Mouse (Mus musculus) bone marrow, adult 2 months (tissue): ENCODE measurements around the gene Nova1.

Experiments used
- CTCF ChIP-seq: fragments of 200-500 bp; IDR thresholded peaks from 2 replicates; pipeline ENCODE4 v1.5.1; 2011; ENCODE audit warnings: low read length, control low read depth; ENCODE audit not compliant: control insufficient read depth, insufficient read depth
- POLR2A ChIP-seq: fragments of 200-500 bp; IDR thresholded peaks from 2 replicates; pipeline ENCODE4 v1.6.1; 2011; ENCODE audit warnings: low read depth, mild to moderate bottlenecking, control low read depth, low read length, borderline replicate concordance; ENCODE audit not compliant: control insufficient read depth

- TF ChIP-seq CTCF (no peak), POLR2A (no peak)
These were observed 59.3 kb downstream of the Nova1 start for GRCm38 (mm10) chr12:46759450-46759849.
